Mouse (Mus musculus) bone marrow, adult 2 months (tissue): ENCODE measurements around the gene Eef1e1. TPM values are rescaled to one million over a fixed set of nuclear protein-coding genes. Genes with fewer than 3 reads are reported as not detected.

ENCODE experiments used
- H3K27ac ChIP-seq: fragments of 200-500 bp; 2 replicates; pipeline ENCODE4 v1.5.1; 2012; ENCODE audit warnings: low read depth, mild to moderate bottlenecking, control low read depth, inconsistent platforms, low read length; ENCODE audit not compliant: control insufficient read depth, poor library complexity, insufficient read depth
- H3K4me1 ChIP-seq: fragments of 200-500 bp; 2 replicates; pipeline ENCODE4 v1.6.1; 2011; ENCODE audit warnings: low read length; ENCODE audit not compliant: control insufficient read depth, insufficient read depth
- H3K4me3 ChIP-seq: fragments of 200-500 bp; replicated peaks from 2 replicates; pipeline ENCODE3; 2011; ENCODE audit warnings: mild to moderate bottlenecking, low read depth, low read length, control low read depth; ENCODE audit not compliant: control insufficient read depth
- CTCF ChIP-seq: fragments of 200-500 bp; IDR thresholded peaks from 2 replicates; pipeline ENCODE4 v1.5.1; 2011; ENCODE audit warnings: low read length, control low read depth; ENCODE audit not compliant: control insufficient read depth, insufficient read depth
- POLR2A ChIP-seq: fragments of 200-500 bp; IDR thresholded peaks from 2 replicates; pipeline ENCODE4 v1.6.1; 2011; ENCODE audit warnings: low read depth, mild to moderate bottlenecking, control low read depth, low read length, borderline replicate concordance; ENCODE audit not compliant: control insufficient read depth
- WGBS: fragments of 180-500 bp; shearing (Covaris S2); methylation state at CpG from one replicate; pipeline ENCODE4 v1.1.7; 2018; 5-methylcytosine and 5-hydroxymethylcytosine counted together
- polyA plus RNA-seq: library from polyadenylated mRNA; stranded (reverse); fragments of >200 nt; gene quantifications from 2 replicates; pipeline ENCODE4 v1.2.4, GENCODE M21; 2011; ENCODE audit warnings: low replicate concordance; ENCODE audit not compliant: missing spikeins, insufficient read depth, insufficient read length

Gene Eef1e1
- polyA plus RNA-seq, 1 experiment: 25.1 TPM

GRCm38 (mm10) chr13:38602966-38603365, 55.9 kb downstream of the Eef1e1 start:
- Histone ChIP-seq H3K27ac (no peak overlapping the region), H3K4me1 (no peaks in the 10 kb centered on the region), H3K4me3 (no peak overlapping the region)
- 88% methylated on average over 13 of the region's 13 CpGs for WGBS
- TF ChIP-seq POLR2A (no peak), CTCF (no peak)

GRCm38 (mm10) chr13:38602243-38602832, 56.5 kb downstream of the Eef1e1 start:
- H3K4me3 ChIP-seq: no peak overlapping the region
- TF ChIP-seq POLR2A: no peak
- TF ChIP-seq CTCF: no peak

GRCm38 (mm10) chr13:38600811-38601210, 58.0 kb downstream of the Eef1e1 start:
- Histone ChIP-seq H3K4me1 (no peaks in the 10 kb centered on the region), H3K4me3 (no peak overlapping the region), H3K27ac (no peak overlapping the region)
- no peak for TF ChIP-seq POLR2A
- no peak for TF ChIP-seq CTCF
- 89% methylated on average over 11 of the region's 11 CpGs for WGBS

More at GRCm38 (mm10) chr13:38602243-38602832, 56.5 kb downstream of the Eef1e1 start:
- H3K4me1 ChIP-seq: no peaks in the 10 kb centered on the region
- no peak overlapping the region for H3K27ac ChIP-seq
- 90% methylated on average over 17 of the region's 17 CpGs for WGBS

GRCm38 (mm10) chr13:38597076-38597475, 61.8 kb downstream of the Eef1e1 start:
- Histone ChIP-seq H3K4me1 (no peaks in the 10 kb centered on the region), H3K4me3 (no peak overlapping the region), H3K27ac (no peak overlapping the region)
- 68% methylated on average over 3 of the region's 3 CpGs for WGBS
- no peak for TF ChIP-seq CTCF
- no peak for TF ChIP-seq POLR2A

- H3K27ac ChIP-seq: no peak overlapping the region
- no peak overlapping the region for H3K4me3 ChIP-seq
- 85% methylated on average over 4 of the region's 4 CpGs for WGBS
- TF ChIP-seq POLR2A (no peak), CTCF (no peak)
- no peaks in the 10 kb centered on the region for H3K4me1 ChIP-seq
Observed at GRCm38 (mm10) chr13:38596461-38596860, 62.4 kb downstream of the Eef1e1 start.

Other genes starting within 250 kb of the Eef1e1 start
- gene Txndc5, start 130.2 kb downstream of the Eef1e1 start, polyA plus RNA-seq: 15.8 and 32.5 TPM in 2 replicates
- gene Bloc1s5, start 23.9 kb downstream of the Eef1e1 start, polyA plus RNA-seq: 4.8 and 5.0 TPM in 2 replicates